Mouse (Mus musculus) CH12.LX (cell line): ENCODE measurements around the gene Nlrp10. TPM values are rescaled to one million over a fixed set of nuclear protein-coding genes. Genes with fewer than 3 reads are reported as not detected.
A peak's percentile ranks its signal among the peaks of the same experiment; 100 is the strongest.

ENCODE experiments used
- DNase-seq: peaks from one replicate; pipeline ENCODE4 v3.0.0-alpha.2; 2013; ENCODE audit errors: extremely low read depth
- H3K27ac ChIP-seq: 2 replicates; pipeline ENCODE4 v1.5.1; 2012; ENCODE audit warnings: low read depth, mild to moderate bottlenecking, control low read depth, moderate library complexity; ENCODE audit not compliant: insufficient read depth
- H3K27me3 ChIP-seq: replicated peaks from 2 replicates; pipeline ENCODE3; 2012; ENCODE audit warnings: inconsistent platforms
- H3K36me3 ChIP-seq, 2 experiments: replicated peaks in 1 of 2; 2 replicates each; pipeline versions ENCODE3 to v1.6.1; 2012; ENCODE audit warnings: inconsistent platforms in 1 of 2, low read length in 1 of 2, mild to moderate bottlenecking in 1 of 2, mixed read lengths in 1 of 2, moderate library complexity in 1 of 2; ENCODE audit not compliant: control insufficient read depth in 1 of 2, insufficient read depth in 1 of 2
- H3K4me1 ChIP-seq, 2 experiments: 2 replicates each; pipeline ENCODE4 v1.6.1; 2012; ENCODE audit warnings: inconsistent platforms in 1 of 2, moderate library complexity in 1 of 2; ENCODE audit not compliant: insufficient read depth in 2 of 2, control insufficient read depth in 1 of 2
- H3K4me2 ChIP-seq: 2 replicates; pipeline ENCODE4 v1.6.1; 2012; ENCODE audit warnings: low read depth, mild to moderate bottlenecking, control low read depth; ENCODE audit not compliant: poor library complexity, insufficient read depth, severe bottlenecking
- H3K4me3 ChIP-seq, 3 experiments: fragments of 150-350 bp in 1 of 3; sonication (generic) in 1 of 3; replicated peaks in 1 of 3; 2 replicates each; pipeline versions ENCODE3 to v1.5.1; 2011 to 2012; ENCODE audit warnings: low read depth in 2 of 3, low read length in 2 of 3, mild to moderate bottlenecking in 2 of 3, moderate library complexity in 2 of 3, control low read depth in 1 of 3, improper control_type of control experiment in 1 of 3, inconsistent platforms in 1 of 3, mixed read lengths in 1 of 3; ENCODE audit not compliant: poor library complexity in 1 of 3
- H3K79me2 ChIP-seq: replicated peaks from 2 replicates; pipeline ENCODE4 v1.6.1; 2012; ENCODE audit warnings: mild to moderate bottlenecking, moderate library complexity; ENCODE audit not compliant: control insufficient read depth, poor library complexity, insufficient read depth, severe bottlenecking; ENCODE audit errors: extremely low read depth
- H3K9ac ChIP-seq: 2 replicates; pipeline ENCODE4 v1.6.1; 2012; ENCODE audit warnings: low read depth, mild to moderate bottlenecking, control low read depth, moderate library complexity; ENCODE audit not compliant: insufficient read depth
- H3K9me3 ChIP-seq: replicated peaks from 2 replicates; pipeline ENCODE3; 2012; ENCODE audit warnings: low read length, inconsistent platforms, mixed read lengths
- BHLHE40 ChIP-seq: IDR thresholded peaks from 2 replicates; pipeline ENCODE4 v1.6.1; 2011; ENCODE audit warnings: mild to moderate bottlenecking, low read depth, low read length, improper control_type of control experiment
- CHD2 ChIP-seq: IDR thresholded peaks from 2 replicates; pipeline ENCODE4 v1.6.1; 2011; ENCODE audit warnings: low read length, improper control_type of control experiment
- ELF1 ChIP-seq: IDR thresholded peaks from 2 replicates; pipeline ENCODE4 v1.6.1; 2014; ENCODE audit warnings: low read depth, mild to moderate bottlenecking, inconsistent platforms, low read length, improper control_type of control experiment
- EP300 ChIP-seq: IDR thresholded peaks from 2 replicates; pipeline ENCODE4 v1.6.1; 2011; ENCODE audit warnings: low read length, improper control_type of control experiment
- ETS1 ChIP-seq: conservative IDR thresholded peaks from 2 replicates; pipeline ENCODE4 v1.6.1; 2012; ENCODE audit warnings: low read depth, mild to moderate bottlenecking, inconsistent platforms, low read length, improper control_type of control experiment, moderate library complexity
- GABPA ChIP-seq: IDR thresholded peaks from 2 replicates; pipeline ENCODE4 v1.6.1; 2012; ENCODE audit warnings: low read depth, low read length, improper control_type of control experiment, inconsistent platforms; ENCODE audit not compliant: insufficient replicate concordance
- HCFC1 ChIP-seq: IDR thresholded peaks from 2 replicates; pipeline ENCODE4 v1.6.1; 2012; ENCODE audit warnings: low read depth, mild to moderate bottlenecking, inconsistent platforms, low read length, improper control_type of control experiment
- IRF4 ChIP-seq: IDR thresholded peaks from 2 replicates; pipeline ENCODE4 v1.6.1; 2014; ENCODE audit warnings: low read depth, mild to moderate bottlenecking, inconsistent platforms, low read length, improper control_type of control experiment
- MAX ChIP-seq: IDR thresholded peaks from 2 replicates; pipeline ENCODE4 v1.6.1; 2011; ENCODE audit warnings: low read length, improper control_type of control experiment
- NELFE ChIP-seq: IDR thresholded peaks from 2 replicates; pipeline ENCODE4 v1.6.1; 2011; ENCODE audit warnings: low read depth, low read length, improper control_type of control experiment
- NRF1 ChIP-seq: IDR thresholded peaks from 2 replicates; pipeline ENCODE4 v1.6.1; 2014; ENCODE audit warnings: low read depth, mild to moderate bottlenecking, inconsistent platforms, low read length, improper control_type of control experiment, moderate library complexity
- PAX5 ChIP-seq: IDR thresholded peaks from 2 replicates; pipeline ENCODE4 v1.6.1; 2012; ENCODE audit warnings: low read length, inconsistent platforms, mixed read lengths
- POLR2A ChIP-seq: IDR thresholded peaks from 2 replicates; pipeline ENCODE4 v1.6.1; 2011; ENCODE audit warnings: low read depth, mild to moderate bottlenecking, improper control_type of control experiment, low read length
- RAD21 ChIP-seq: IDR thresholded peaks from 2 replicates; pipeline ENCODE4 v1.6.1; 2011; ENCODE audit warnings: low read depth, mild to moderate bottlenecking, low read length, improper control_type of control experiment, moderate library complexity
- RCOR1 ChIP-seq: conservative IDR thresholded peaks from 2 replicates; pipeline ENCODE4 v1.6.1; 2012; ENCODE audit warnings: low read depth, mild to moderate bottlenecking, inconsistent platforms, low read length, improper control_type of control experiment
- SMC3 ChIP-seq: IDR thresholded peaks from 2 replicates; pipeline ENCODE4 v1.6.1; 2011; ENCODE audit warnings: low read depth, low read length, improper control_type of control experiment
- TBP ChIP-seq: conservative IDR thresholded peaks from 2 replicates; pipeline ENCODE4 v1.6.1; 2011; ENCODE audit warnings: low read depth, low read length, improper control_type of control experiment
- TCF12 ChIP-seq: IDR thresholded peaks from 2 replicates; pipeline ENCODE4 v1.6.1; 2014; ENCODE audit warnings: low read depth, mild to moderate bottlenecking, inconsistent platforms, low read length, improper control_type of control experiment
- ZC3H11A ChIP-seq: IDR thresholded peaks from 2 replicates; pipeline ENCODE4 v1.6.1; 2012; ENCODE audit warnings: low read depth, mild to moderate bottlenecking, inconsistent platforms, low read length, improper control_type of control experiment
- ZKSCAN1 ChIP-seq: IDR thresholded peaks from 2 replicates; pipeline ENCODE4 v1.6.1; 2012; ENCODE audit warnings: low read depth, inconsistent platforms, low read length, improper control_type of control experiment, borderline replicate concordance
- ZMIZ1 ChIP-seq: IDR thresholded peaks from 2 replicates; pipeline ENCODE4 v1.6.1; 2012; ENCODE audit warnings: low read depth, mild to moderate bottlenecking, inconsistent platforms, low read length, improper control_type of control experiment
- dilution Hi-C: fragments of 300-500 bp; cut with MboI; formaldehyde crosslinking; loops from 2 replicates; pipeline ENCODE4 v1.14.3; 2020; ENCODE audit warnings: low sequenced_read_pairs; ENCODE audit not compliant: extremely low pct_unique_long_range_greater_than_20kb, extremely low pct_ligation_motif_present
- in situ Hi-C: fragments of 300-500 bp; cut with MboI; formaldehyde crosslinking; loops from 3 replicates; pipeline ENCODE4 v1.14.3; 2019; ENCODE audit warnings: low sequenced_read_pairs, low pct_ligation_motif_present, low pct_unique_long_range_greater_than_20kb, mixed read lengths
- polyA plus RNA-seq: library from polyadenylated mRNA; unstranded; fragments of >175 nt; gene quantifications from 2 replicates; pipeline ENCODE4 v1.2.1, GENCODE M21; 2012; ENCODE audit warnings: low read depth; ENCODE audit not compliant: insufficient read length
- total RNA-seq, 2 experiments: library from RNA; depleted of rRNA; stranded (reverse); fragments of 300-350 nt in 1 of 2; fragments of >200 nt in 1 of 2; gene quantifications; 2 replicates each; pipeline ENCODE4 v1.2.3; 2012 to 2014

Nlrp10 gene
- total and polyA plus RNA-seq, 3 experiments: 0.10 to 0.13 (median 0.12) TPM

DNA sequence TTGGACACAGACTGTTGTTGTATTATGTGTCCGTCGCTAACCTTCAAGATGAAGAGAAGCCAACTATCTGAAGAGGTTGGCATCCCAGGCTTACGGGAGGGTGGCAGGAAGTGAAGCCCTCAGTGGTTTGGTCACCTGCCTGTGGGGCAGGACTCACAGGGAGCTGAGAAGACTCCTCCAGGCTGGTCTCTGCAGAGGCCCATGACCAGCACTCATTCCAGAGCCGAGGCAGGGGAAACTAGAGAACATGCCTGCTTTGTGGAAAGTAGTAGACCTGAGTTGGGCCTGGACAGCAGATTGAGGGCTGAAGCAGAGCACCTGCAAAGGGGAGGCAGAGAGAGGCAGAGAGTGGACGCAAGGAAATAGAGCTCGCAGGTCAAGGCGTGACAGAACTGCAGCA is 5.4 kb upstream of the Nlrp10 start:
- Histone ChIP-seq H3K4me3 (peak overlapping the region; percentile 88 to 94 (median 92)), H3K79me2 (peaks cover 25% of the 10 kb centered on the region), H3K27ac (no peak overlapping the region), H3K27me3 (peaks cover 1% of the 10 kb centered on the region), H3K4me2 (peak overlapping the region; percentile 97), H3K4me1 (peaks cover 3 to 27% of the 10 kb centered on the region in 2 experiments; a peak in 3 of 4 replicates), H3K36me3 (peaks cover 37 to 50% of the 10 kb centered on the region in 2 experiments), H3K9ac (peak overlapping the region; percentile 87), H3K9me3 (no peaks in the 10 kb centered on the region)
- in situ Hi-C loops (loop anchor here (10.0 kb wide), 1 partner anchor 121 kb away; no protein-coding TSS in a partner anchor), dilution Hi-C loops (no loop called here)
- no peak for DNase-seq
- TF ChIP-seq RCOR1 (no peak), NELFE (no peak), TCF12 (no peak), IRF4 (no peak), ZC3H11A (no peak), BHLHE40 (no peak), TBP (no peak), MAX (no peak), PAX5 (no peak), CHD2 (no peak), SMC3 (no peak), ELF1 (no peak)

DNA sequence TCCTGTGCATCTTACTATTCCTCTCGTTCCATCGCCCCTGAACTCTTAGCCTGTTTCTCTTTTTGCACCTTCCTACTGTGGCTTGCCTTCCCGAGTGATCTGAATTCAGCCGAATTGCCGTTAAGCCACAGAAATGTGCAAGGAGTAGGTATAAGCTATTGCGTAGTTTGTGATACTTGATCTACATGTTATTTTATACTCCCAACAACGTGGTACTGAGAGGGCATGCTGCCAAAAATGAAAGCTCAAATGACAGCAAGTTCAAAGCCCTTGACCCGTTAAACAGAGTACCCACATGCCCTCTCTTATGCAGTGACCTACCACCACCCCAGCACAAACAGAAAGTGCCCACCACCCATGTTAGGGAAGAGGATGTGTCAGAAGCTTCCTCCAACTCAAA is 4.9 kb upstream of the Nlrp10 start:
- Histone ChIP-seq H3K79me2 (peaks cover 25% of the 10 kb centered on the region), H3K27ac (no peak overlapping the region)
- TF ChIP-seq GABPA (no peak), EP300 (no peak), ETS1 (no peak), RAD21 (no peak), NRF1 (no peak), HCFC1 (no peak), ZMIZ1 (no peak), NELFE (no peak), ZKSCAN1 (no peak), POLR2A (no peak)
- TF ChIP-seq, all 38 proteins: peak for 0
- dilution Hi-C loops (no loop called here), in situ Hi-C loops (loop anchor here (10.0 kb wide), 1 partner anchor 120 kb away; no protein-coding TSS in a partner anchor)
- Histone ChIP-seq H3K4me2 (peak overlapping the region; percentile 97), H3K9ac (peak overlapping the region; percentile 87), H3K4me3 (peak overlapping the region; percentile 88 to 94 (median 92)), H3K4me1 (peaks cover 3 to 27% of the 10 kb centered on the region in 2 experiments; a peak in 3 of 4 replicates), H3K36me3 (peaks cover 31 to 44% of the 10 kb centered on the region in 2 experiments), H3K9me3 (no peaks in the 10 kb centered on the region), H3K27me3 (peaks cover 1% of the 10 kb centered on the region)
- no peak for DNase-seq
